Mouse (Mus musculus) limb, embryonic 15.5 days (tissue): ENCODE results near the gene Trim62. TPM values are rescaled to one million over a fixed set of nuclear protein-coding genes. Genes with fewer than 3 reads are reported as not detected.

Experiments
- ATAC-seq: fragments of 200-750 bp; cut with Nextera tagmentation; 2 replicates; pipeline ENCODE4 v1.8.0; 2017; ENCODE audit warnings: low read depth, moderate TSS enrichment; ENCODE audit not compliant: insufficient number of reproducible peaks, low FRiP score, low TSS enrichment
- H3K27ac ChIP-seq: fragments of 300-500 bp; sonication (generic); 2 replicates; pipeline ENCODE4 v1.5.1; 2015; ENCODE audit warnings: moderate library complexity, mild to moderate bottlenecking, inconsistent platforms
- H3K27me3 ChIP-seq: fragments of 300-500 bp; sonication (generic); 2 replicates; pipeline ENCODE4 v1.6.1; 2015; ENCODE audit warnings: inconsistent platforms
- H3K36me3 ChIP-seq: fragments of 300-500 bp; sonication (generic); 2 replicates; pipeline ENCODE4 v1.6.1; 2015; ENCODE audit warnings: inconsistent platforms
- H3K4me1 ChIP-seq: fragments of 300-500 bp; sonication (generic); 2 replicates; pipeline ENCODE4 v1.6.1; 2015; ENCODE audit warnings: inconsistent platforms
- H3K4me2 ChIP-seq: fragments of 300-500 bp; sonication (generic); 2 replicates; pipeline ENCODE4 v1.6.1; 2015; ENCODE audit warnings: mild to moderate bottlenecking, inconsistent platforms
- H3K4me3 ChIP-seq: fragments of 300-500 bp; sonication (generic); 2 replicates; pipeline ENCODE4 v1.5.1; 2015; ENCODE audit warnings: mild to moderate bottlenecking, inconsistent platforms
- H3K9ac ChIP-seq: fragments of 300-500 bp; sonication (generic); 2 replicates; pipeline ENCODE4 v1.6.1; 2015; ENCODE audit warnings: inconsistent platforms
- H3K9me3 ChIP-seq: fragments of 300-500 bp; sonication (generic); 2 replicates; pipeline ENCODE4 v1.6.1; 2016; ENCODE audit warnings: inconsistent platforms
- WGBS: fragments of 180-500 bp; shearing (Covaris S2); methylation state at CpG from one replicate; pipeline ENCODE4 v1.1.7; 2015; 5-methylcytosine and 5-hydroxymethylcytosine counted together
- polyA plus RNA-seq: library from polyadenylated mRNA; unstranded; fragments of >200 nt; fragmentation: Nextera tagmentation; extraction: Ambion mirVana; gene quantifications from 2 replicates; pipeline ENCODE4 v1.2.1, GENCODE M21; 2015

Trim62 gene
- polyA plus RNA-seq, 1 experiment from 2014 or later, result 5.7 TPM

GRCm38 (mm10) chr4:128949470-128950005 lies 66.2 kb downstream of the Trim62 start:
- no peaks in the 10 kb centered on the region for H3K9me3 ChIP-seq
- H3K27ac ChIP-seq, result no peak overlapping the region
- H3K36me3 ChIP-seq, result no peaks in the 10 kb centered on the region
- H3K4me2 ChIP-seq, result no peak overlapping the region
- no peak for ATAC-seq
- peaks cover 13% of the 10 kb centered on the region for H3K4me1 ChIP-seq
- no peak overlapping the region for H3K4me3 ChIP-seq
- H3K27me3 ChIP-seq, result no peaks in the 10 kb centered on the region
- H3K9ac ChIP-seq, result no peak overlapping the region
- WGBS, result 37% methylated on average over 15 of the region's 15 CpGs

DNA sequence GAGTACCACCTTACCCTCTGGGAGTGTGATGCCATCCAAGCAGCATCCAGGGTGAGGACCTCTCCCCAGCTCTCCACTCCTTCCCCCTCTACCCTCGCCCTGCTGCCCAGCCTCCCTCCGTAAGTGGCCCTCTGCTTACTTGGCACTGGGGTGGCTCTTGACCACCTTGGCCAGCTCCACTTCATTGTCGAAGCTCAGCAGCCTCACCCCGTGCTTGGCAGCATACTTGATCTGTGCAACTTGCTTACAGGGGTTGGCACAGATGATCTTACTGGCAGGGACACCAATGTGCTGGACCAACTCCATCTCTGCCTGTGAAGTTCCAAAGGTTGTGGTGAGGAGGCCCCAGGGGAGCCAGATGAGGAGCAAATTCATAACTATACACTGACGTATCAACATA lies 67.1 kb downstream of the Trim62 start:
- Histone ChIP-seq H3K9ac (no peak overlapping the region), H3K27ac (no peak overlapping the region), H3K27me3 (no peaks in the 10 kb centered on the region), H3K9me3 (no peaks in the 10 kb centered on the region), H3K36me3 (no peaks in the 10 kb centered on the region), H3K4me2 (no peak overlapping the region), H3K4me3 (no peak overlapping the region), H3K4me1 (peaks cover 13% of the 10 kb centered on the region)
- no peak for ATAC-seq
- 67% methylated on average over 5 of the region's 5 CpGs for WGBS

GRCm38 (mm10) chr4:128953851-128954250 lies 70.5 kb downstream of the Trim62 start:
- Histone ChIP-seq H3K9ac (no peak overlapping the region), H3K27me3 (no peaks in the 10 kb centered on the region), H3K4me2 (no peak overlapping the region), H3K36me3 (no peaks in the 10 kb centered on the region), H3K4me3 (no peak overlapping the region), H3K9me3 (no peaks in the 10 kb centered on the region), H3K27ac (no peak overlapping the region), H3K4me1 (peaks cover 27% of the 10 kb centered on the region)
- no peak for ATAC-seq
- 83% methylated on average over 5 of the region's 5 CpGs for WGBS

GRCm38 (mm10) chr4:128957155-128957911 lies 74.0 kb downstream of the Trim62 start:
- H3K36me3 ChIP-seq, result no peaks in the 10 kb centered on the region
- peak overlapping the region; percentile 73; the same call in 1 of the 2 replicates for H3K27ac ChIP-seq
- no peaks in the 10 kb centered on the region for H3K27me3 ChIP-seq
- H3K4me3 ChIP-seq, result no peak overlapping the region
- peak overlapping the region; percentile 1; the same call in 1 of the 2 replicates for H3K4me2 ChIP-seq
- ATAC-seq, result no peak
- 31% methylated on average over 11 of the region's 11 CpGs for WGBS
- no peaks in the 10 kb centered on the region for H3K9me3 ChIP-seq
- H3K4me1 ChIP-seq, result peaks cover 43% of the 10 kb centered on the region
- no peak overlapping the region for H3K9ac ChIP-seq

- H3K36me3 ChIP-seq, result no peaks in the 10 kb centered on the region
- 88% methylated on average over 11 of the region's 11 CpGs for WGBS
- no peak overlapping the region for H3K4me2 ChIP-seq
- H3K27ac ChIP-seq, result peak overlapping the region; percentile 73
- H3K4me3 ChIP-seq, result no peak overlapping the region
- H3K4me1 ChIP-seq, result peaks cover 50% of the 10 kb centered on the region
- no peaks in the 10 kb centered on the region for H3K9me3 ChIP-seq
- no peak for ATAC-seq
- no peak overlapping the region for H3K9ac ChIP-seq
- no peaks in the 10 kb centered on the region for H3K27me3 ChIP-seq
These were observed 74.8 kb downstream of the Trim62 start for GRCm38 (mm10) chr4:128958156-128958555.

GRCm38 (mm10) chr4:128958849-128959248 lies 75.5 kb downstream of the Trim62 start:
- H3K36me3 ChIP-seq, result no peaks in the 10 kb centered on the region
- no peak overlapping the region for H3K4me3 ChIP-seq
- WGBS, result 44% methylated on average over 8 of the region's 8 CpGs
- ATAC-seq, result no peak
- H3K4me2 ChIP-seq, result no peak overlapping the region
- no peaks in the 10 kb centered on the region for H3K27me3 ChIP-seq
- no peaks in the 10 kb centered on the region for H3K9me3 ChIP-seq
- peaks cover 51% of the 10 kb centered on the region for H3K4me1 ChIP-seq
- H3K27ac ChIP-seq, result 0 out of 2 replicates have a peak overlapping the region, but pooled peaks have one; percentile 73
- H3K9ac ChIP-seq, result no peak overlapping the region

GRCm38 (mm10) chr4:128959676-128960075 lies 76.3 kb downstream of the Trim62 start:
- no peaks in the 10 kb centered on the region for H3K9me3 ChIP-seq
- H3K27me3 ChIP-seq, result peaks cover 5% of the 10 kb centered on the region; the same call in 1 of the 2 replicates
- no peak overlapping the region for H3K27ac ChIP-seq
- ATAC-seq, result no peak
- H3K36me3 ChIP-seq, result no peaks in the 10 kb centered on the region
- WGBS, result 88% methylated on average over 17 of the region's 17 CpGs
- no peak overlapping the region for H3K4me3 ChIP-seq
- no peak overlapping the region for H3K9ac ChIP-seq
- H3K4me2 ChIP-seq, result no peak overlapping the region
- H3K4me1 ChIP-seq, result peaks cover 51% of the 10 kb centered on the region

Other genes starting within 250 kb of the Trim62 start
- 33.1 and 40.7 TPM in 2 replicates for gene Phc2, start 228.9 kb upstream of the Trim62 start, polyA plus RNA-seq
- gene A3galt2, start 128.2 kb upstream of the Trim62 start, polyA plus RNA-seq, result 0.24 and 0.25 TPM in 2 replicates
- gene Zfp362, start 77.5 kb upstream of the Trim62 start, polyA plus RNA-seq, result 33.1 and 37.4 TPM in 2 replicates
- gene Azin2, start 78.9 kb downstream of the Trim62 start, polyA plus RNA-seq, result 27.0 and 27.1 TPM in 2 replicates
- gene Ak2, start 108.4 kb downstream of the Trim62 start, polyA plus RNA-seq, result 241 and 246 TPM in 2 replicates
- gene Rnf19b, start 174.7 kb downstream of the Trim62 start, polyA plus RNA-seq, result 9.6 and 11.5 TPM in 2 replicates
- 27.5 and 32.3 TPM in 2 replicates for gene Tmem54, start 222.0 kb downstream of the Trim62 start, polyA plus RNA-seq
- gene Hpca, start 238.5 kb downstream of the Trim62 start, polyA plus RNA-seq, result 1.4 and 1.5 TPM in 2 replicates